Mouse (Mus musculus): ENCODE measurements at regions not wholly inside any gene's neighbourhood (a gene's known extent, or its start where the extent isn't known, plus 50 kb on each side); places are given as distances from the start of the nearest gene placed in this dataset.

- no peak for DNase-seq (ENCODE audit: low spot score)
- no peaks in the 10 kb centered on the region for H3K4me1 ChIP-seq (ENCODE audit: control insufficient read depth, insufficient read depth, low read length)
- 96% methylated on average over 2 of the region's 2 CpGs for WGBS
- H3K4me2 ChIP-seq (replicated peaks; ENCODE audit: low read depth, low read length, severe bottlenecking): no peak overlapping the region
- no peaks in the 10 kb centered on the region for H3K9me3 ChIP-seq (ENCODE audit: control insufficient read depth, low read length)
- H3K4me3 ChIP-seq (replicated peaks; ENCODE audit: low read length): no peak overlapping the region
- no peak for TF ChIP-seq POLR2A (IDR thresholded peaks at IDR 0.05; ENCODE audit: borderline replicate concordance, extremely low read depth, insufficient read depth, insufficient read length)
- no peak overlapping the region for H3K27ac ChIP-seq (replicated peaks; ENCODE audit: low read depth, low read length)
- H3K9ac ChIP-seq (ENCODE audit: low read depth, low read length, severe bottlenecking): no peak overlapping the region
- no peaks in the 10 kb centered on the region for H3K36me3 ChIP-seq (ENCODE audit: control insufficient read depth, insufficient read depth, low read length)
- no peaks in the 10 kb centered on the region for H3K27me3 ChIP-seq (ENCODE audit: control insufficient read depth, insufficient read depth, low read length)
- ATAC-seq (ENCODE audit: low FRiP score, low read depth): no peak
These were observed 523.2 kb upstream of the Tmem132c start for GRCm38 (mm10) chr5:126718421-126718820.

GRCm38 (mm10) chr5:126721300-126721699, 520.3 kb upstream of the Tmem132c start:
- Histone ChIP-seq H3K27ac (replicated peaks; ENCODE audit: low read depth, low read length) (no peak overlapping the region), H3K4me3 (replicated peaks; ENCODE audit: low read length) (no peak overlapping the region), H3K27me3 (ENCODE audit: control insufficient read depth, insufficient read depth, low read length) (no peaks in the 10 kb centered on the region), H3K4me1 (ENCODE audit: control insufficient read depth, insufficient read depth, low read length) (no peaks in the 10 kb centered on the region), H3K9ac (ENCODE audit: low read depth, low read length, severe bottlenecking) (no peak overlapping the region), H3K9me3 (ENCODE audit: control insufficient read depth, low read length) (no peaks in the 10 kb centered on the region), H3K4me2 (replicated peaks; ENCODE audit: low read depth, low read length, severe bottlenecking) (no peak overlapping the region), H3K36me3 (ENCODE audit: control insufficient read depth, insufficient read depth, low read length) (no peaks in the 10 kb centered on the region)
- ATAC-seq (ENCODE audit: low FRiP score, low read depth) (no peak), DNase-seq (ENCODE audit: low spot score) (no peak)
- TF ChIP-seq POLR2A (IDR thresholded peaks at IDR 0.05; ENCODE audit: borderline replicate concordance, extremely low read depth, insufficient read depth, insufficient read length): no peak
- 83% methylated on average over 2 of the region's 2 CpGs for WGBS

GRCm38 (mm10) chr5:126723304-126724295, 518.0 kb upstream of the Tmem132c start:
- no peaks in the 10 kb centered on the region for H3K36me3 ChIP-seq (ENCODE audit: control insufficient read depth, insufficient read depth, low read length)
- H3K4me3 ChIP-seq (replicated peaks; ENCODE audit: low read length): no peak overlapping the region
- DNase-seq (ENCODE audit: low spot score) (no peak), ATAC-seq (ENCODE audit: low FRiP score, low read depth) (no peak)
- H3K4me2 ChIP-seq (replicated peaks; ENCODE audit: low read depth, low read length, severe bottlenecking): no peak overlapping the region
- TF ChIP-seq POLR2A (IDR thresholded peaks at IDR 0.05; ENCODE audit: borderline replicate concordance, extremely low read depth, insufficient read depth, insufficient read length): no peak
- no peaks in the 10 kb centered on the region for H3K27me3 ChIP-seq (ENCODE audit: control insufficient read depth, insufficient read depth, low read length)
- H3K9ac ChIP-seq (ENCODE audit: low read depth, low read length, severe bottlenecking): no peak overlapping the region
- no peaks in the 10 kb centered on the region for H3K4me1 ChIP-seq (ENCODE audit: control insufficient read depth, insufficient read depth, low read length)
- no peaks in the 10 kb centered on the region for H3K9me3 ChIP-seq (ENCODE audit: control insufficient read depth, low read length)
- H3K27ac ChIP-seq (replicated peaks; ENCODE audit: low read depth, low read length): no peak overlapping the region
- 37% methylated on average over 10 of the region's 10 CpGs for WGBS

- Histone ChIP-seq H3K4me1 (ENCODE audit: control insufficient read depth, insufficient read depth, low read length) (no peaks in the 10 kb centered on the region), H3K4me2 (replicated peaks; ENCODE audit: low read depth, low read length, severe bottlenecking) (no peak overlapping the region), H3K9ac (ENCODE audit: low read depth, low read length, severe bottlenecking) (no peak overlapping the region), H3K9me3 (ENCODE audit: control insufficient read depth, low read length) (no peaks in the 10 kb centered on the region), H3K36me3 (ENCODE audit: control insufficient read depth, insufficient read depth, low read length) (no peaks in the 10 kb centered on the region), H3K4me3 (replicated peaks; ENCODE audit: low read length) (no peak overlapping the region), H3K27ac (replicated peaks; ENCODE audit: low read depth, low read length) (no peak overlapping the region), H3K27me3 (ENCODE audit: control insufficient read depth, insufficient read depth, low read length) (no peaks in the 10 kb centered on the region)
- TF ChIP-seq POLR2A (IDR thresholded peaks at IDR 0.05; ENCODE audit: borderline replicate concordance, extremely low read depth, insufficient read depth, insufficient read length): no peak
- ATAC-seq (ENCODE audit: low FRiP score, low read depth) (no peak), DNase-seq (ENCODE audit: low spot score) (no peak)
- WGBS: 78% methylated on average over 9 of the region's 9 CpGs
These were observed 517.3 kb upstream of the Tmem132c start for GRCm38 (mm10) chr5:126724329-126724728.

GRCm38 (mm10) chr5:126733470-126733869, 508.1 kb upstream of the Tmem132c start:
- 4% methylated on average over 6 of the region's 15 CpGs for WGBS
- H3K27me3 ChIP-seq (ENCODE audit: control insufficient read depth, insufficient read depth, low read length): no peaks in the 10 kb centered on the region
- peak overlapping the region; percentile 45 for H3K4me2 ChIP-seq (replicated peaks; ENCODE audit: low read depth, low read length, severe bottlenecking)
- H3K9me3 ChIP-seq (ENCODE audit: control insufficient read depth, low read length): no peaks in the 10 kb centered on the region
- H3K36me3 ChIP-seq (ENCODE audit: control insufficient read depth, insufficient read depth, low read length): no peaks in the 10 kb centered on the region
- no peak; the same call in 1 of the 2 replicates for ATAC-seq (ENCODE audit: low FRiP score, low read depth)
- H3K4me3 ChIP-seq (replicated peaks; ENCODE audit: low read length): peak overlapping the region; percentile 27
- TF ChIP-seq POLR2A (IDR thresholded peaks at IDR 0.05; ENCODE audit: borderline replicate concordance, extremely low read depth, insufficient read depth, insufficient read length): no peak
- H3K9ac ChIP-seq (ENCODE audit: low read depth, low read length, severe bottlenecking): peak overlapping the region; percentile 31; the same call in 1 of the 2 replicates
- DNase-seq (ENCODE audit: low spot score): peak; percentile 66
- no peaks in the 10 kb centered on the region for H3K4me1 ChIP-seq (ENCODE audit: control insufficient read depth, insufficient read depth, low read length)
- no peak overlapping the region for H3K27ac ChIP-seq (replicated peaks; ENCODE audit: low read depth, low read length)

Measured in limb, embryonic 14.5 days (tissue).